ENCODE assay signal across 17 mouse cellular contexts in genomic region chr9:37066732-37067472, GRCm38 (mm10).
DNase-seq lines count a peak whose midpoint lies in the region; ATAC-seq lines count a peak whose summit lies in the region.
"Had no signal": no experiment of that assay in that cellular context is flagged by ENCODE, and none has a peak within 500 bp of the region (broad histone marks: within the 10 kb centered on the region; RNA-seq: fewer than 3 reads in every experiment).

No protein-coding gene starts in this region.

- H3K36me3 ChIP-seq in neural tube, embryonic 12.5 days: no peaks in the 10 kb centered on the region
- H3K36me3 ChIP-seq in forebrain, embryonic 16.5 days (ENCODE audit: control insufficient read depth, insufficient read depth): no peaks in the 10 kb centered on the region
- no peaks in the 10 kb centered on the region for H3K36me3 ChIP-seq in midbrain, embryonic 13.5 days
- H3K36me3 ChIP-seq: stomach, embryonic 15.5 days had no signal

- ATAC-seq in neural tube, embryonic 12.5 days (ENCODE audit: low FRiP score, low read depth): 0 out of 2 replicates have a peak, but pooled peaks have one; percentile 43
- peak; percentile 24 for ATAC-seq in forebrain, embryonic 16.5 days
- ATAC-seq in midbrain, embryonic 13.5 days: peak; percentile 51; the same call in 1 of the 2 replicates
- ATAC-seq: inflammation-experienced regulatory T-cells, adult 6 months had no signal

- no peak for DNase-seq in neural tube, embryonic 10.5 days (ENCODE audit: extremely low spot score, low spot score)
- DNase-seq in cerebellum, adult 8-10 months: no peak
- no peak for DNase-seq in lung, postnatal 36 days
- no peak for DNase-seq in cerebellum, adult 18-20 months
- DNase-seq: cerebellum, postnatal 25 days; gastrocnemius, postnatal 36 days; heart, postnatal 10 days; kidney, adult 9 months; layer of hippocampus, postnatal 36 days; lung, adult 2 months; spleen, adult 18-20 months had no signal

- no peak overlapping the region for H3K4me3 ChIP-seq in neural tube, embryonic 12.5 days
- H3K4me3 ChIP-seq in forebrain, embryonic 16.5 days (replicated peaks; ENCODE audit: low read length): no peak overlapping the region
- H3K4me3 ChIP-seq in midbrain, embryonic 13.5 days (replicated peaks): no peak overlapping the region
- H3K4me3 ChIP-seq: stomach, embryonic 15.5 days had no signal

- H3K4me1 ChIP-seq in neural tube, embryonic 12.5 days: peaks cover 25% of the 10 kb centered on the region
- H3K4me1 ChIP-seq in forebrain, embryonic 16.5 days (replicated peaks; ENCODE audit: control insufficient read depth, insufficient read depth, low read length): peaks cover 14% of the 10 kb centered on the region
- peaks cover 34% of the 10 kb centered on the region for H3K4me1 ChIP-seq in midbrain, embryonic 13.5 days (replicated peaks)
- H3K4me1 ChIP-seq: stomach, embryonic 15.5 days had no signal

- no peak overlapping the region for H3K4me2 ChIP-seq in neural tube, embryonic 12.5 days (replicated peaks)
- no peak overlapping the region for H3K4me2 ChIP-seq in forebrain, embryonic 16.5 days (ENCODE audit: low read length)
- no peak overlapping the region for H3K4me2 ChIP-seq in midbrain, embryonic 13.5 days (replicated peaks)
- H3K4me2 ChIP-seq: stomach, embryonic 15.5 days had no signal

- no peak overlapping the region for H3K9ac ChIP-seq in neural tube, embryonic 12.5 days
- no peak overlapping the region for H3K9ac ChIP-seq in forebrain, embryonic 16.5 days (replicated peaks; ENCODE audit: low read depth, low read length)
- H3K9ac ChIP-seq in midbrain, embryonic 13.5 days (replicated peaks): no peak overlapping the region
- H3K9ac ChIP-seq: stomach, embryonic 15.5 days had no signal

- no peaks in the 10 kb centered on the region for H3K27me3 ChIP-seq in neural tube, embryonic 12.5 days (replicated peaks)
- no peaks in the 10 kb centered on the region for H3K27me3 ChIP-seq in forebrain, embryonic 16.5 days (replicated peaks; ENCODE audit: control insufficient read depth, insufficient read depth, low read length)
- no peaks in the 10 kb centered on the region for H3K27me3 ChIP-seq in midbrain, embryonic 13.5 days
- H3K27me3 ChIP-seq: stomach, embryonic 15.5 days had no signal

- WGBS in neural tube, embryonic 12.5 days: 56% methylated on average over 8 of the region's 8 CpGs
- WGBS in forebrain, embryonic 16.5 days: 33% methylated on average over 8 of the region's 8 CpGs
- WGBS in midbrain, embryonic 13.5 days: 59% methylated on average over 8 of the region's 8 CpGs

- no peaks in the 10 kb centered on the region for H3K9me3 ChIP-seq in neural tube, embryonic 12.5 days
- no peaks in the 10 kb centered on the region for H3K9me3 ChIP-seq in forebrain, embryonic 16.5 days (ENCODE audit: control insufficient read depth, low read length)
- no peaks in the 10 kb centered on the region for H3K9me3 ChIP-seq in midbrain, embryonic 13.5 days
- H3K9me3 ChIP-seq: stomach, embryonic 15.5 days had no signal

- H3K27ac ChIP-seq in neural tube, embryonic 12.5 days: peak overlapping the region; percentile 28
- H3K27ac ChIP-seq in forebrain, embryonic 16.5 days (ENCODE audit: low read length): no peak overlapping the region
- H3K27ac ChIP-seq in midbrain, embryonic 13.5 days: peak overlapping the region; percentile 44
- H3K27ac ChIP-seq: macrophage; stomach, embryonic 15.5 days had no signal
